Mouse (Mus musculus) G1E (cell line): ENCODE measurements at regions not wholly inside any gene's neighbourhood (a gene's known extent, or its start where the extent isn't known, plus 50 kb on each side); places are given as distances from the start of the nearest gene placed in this dataset.

Experiments used
- CTCF ChIP-seq: IDR thresholded peaks from 2 replicates; pipeline ENCODE4 v1.5.1; 2012; ENCODE audit warnings: low read depth, low read length, inconsistent platforms, mixed read lengths
- GATA1 ChIP-seq: IDR thresholded peaks from 2 replicates; pipeline ENCODE4 v1.6.1; 2012; ENCODE audit warnings: borderline replicate concordance, low read length, inconsistent platforms, mixed read lengths

DNA sequence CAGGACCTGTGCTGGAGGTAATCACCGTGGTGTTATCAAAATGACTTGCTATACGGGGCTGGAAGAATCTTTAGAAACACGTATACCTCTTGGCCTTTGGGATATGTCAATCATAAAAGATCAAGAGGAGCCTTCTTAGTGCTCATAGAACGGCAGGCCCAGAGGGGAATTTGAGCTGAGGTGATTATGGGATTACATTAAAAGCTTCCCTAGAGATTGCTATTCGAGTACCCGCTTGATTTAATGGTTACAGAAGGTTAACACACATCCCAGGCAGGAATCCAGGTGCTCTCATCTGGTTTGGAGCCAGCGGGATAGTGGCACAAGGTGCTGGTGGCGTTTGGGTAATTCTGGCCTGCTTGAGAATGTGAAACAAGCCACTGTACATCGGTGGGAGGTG is 241.4 kb downstream of the Drd1 start:
- TF ChIP-seq GATA1 (no peak), CTCF (no peak)
